ENCODE assay signal across 11 mouse cellular contexts in genomic region chr2:31082639-31083038, GRCm38 (mm10). TPM values are rescaled to one million over a fixed set of nuclear protein-coding genes. Genes with fewer than 3 reads are reported as not detected.
DNase-seq lines count a peak whose midpoint lies in the region; ATAC-seq lines count a peak whose summit lies in the region.
"Had no signal": no experiment of that assay in that cellular context is flagged by ENCODE, and none has a peak within 500 bp of the region (broad histone marks: within the 10 kb centered on the region; RNA-seq: fewer than 3 reads in every experiment).

No protein-coding gene starts in this region.

- H3K27me3 ChIP-seq in embryonic facial prominence, embryonic 14.5 days (replicated peaks; ENCODE audit: control insufficient read depth, insufficient read depth, low read length): no peaks in the 10 kb centered on the region
- no peaks in the 10 kb centered on the region for H3K27me3 ChIP-seq in megakaryocyte, embryonic 14.5 days (replicated peaks)
- no peaks in the 10 kb centered on the region for H3K27me3 ChIP-seq in forebrain, embryonic 14.5 days (replicated peaks; ENCODE audit: control insufficient read depth, insufficient read depth, low read length)
- no peaks in the 10 kb centered on the region for H3K27me3 ChIP-seq in midbrain, embryonic 14.5 days (ENCODE audit: control insufficient read depth, insufficient read depth, low read length)
- H3K27me3 ChIP-seq: forebrain, embryonic 13.5 days; midbrain, embryonic 12.5 days; stomach, embryonic 15.5 days had no signal

- no peak overlapping the region for H3K27ac ChIP-seq in embryonic facial prominence, embryonic 14.5 days (replicated peaks; ENCODE audit: low read depth, low read length)
- no peak overlapping the region for H3K27ac ChIP-seq in forebrain, embryonic 14.5 days (ENCODE audit: low read depth, low read length)
- H3K27ac ChIP-seq in midbrain, embryonic 14.5 days (replicated peaks; ENCODE audit: low read depth, low read length): no peak overlapping the region
- H3K27ac ChIP-seq: forebrain, embryonic 13.5 days; midbrain, embryonic 12.5 days; stomach, embryonic 15.5 days had no signal

- WGBS in embryonic facial prominence, embryonic 14.5 days: 80% methylated on average over 17 of the region's 17 CpGs
- WGBS in forebrain, embryonic 14.5 days: 93% methylated on average over 17 of the region's 17 CpGs
- WGBS in midbrain, embryonic 14.5 days: 95% methylated on average over 17 of the region's 17 CpGs

- no peak overlapping the region for H3K4me3 ChIP-seq in embryonic facial prominence, embryonic 14.5 days (ENCODE audit: low read depth, low read length)
- H3K4me3 ChIP-seq in megakaryocyte, embryonic 14.5 days (replicated peaks): peak overlapping the region; percentile 69
- H3K4me3 ChIP-seq in forebrain, embryonic 14.5 days (ENCODE audit: low read depth, low read length): no peak overlapping the region
- no peak overlapping the region for H3K4me3 ChIP-seq in midbrain, embryonic 14.5 days (replicated peaks; ENCODE audit: low read depth, low read length)
- H3K4me3 ChIP-seq: forebrain, embryonic 13.5 days; midbrain, embryonic 12.5 days; stomach, embryonic 15.5 days had no signal

- peaks cover 59% of the 10 kb centered on the region for H3K36me3 ChIP-seq in embryonic facial prominence, embryonic 14.5 days (ENCODE audit: control insufficient read depth, insufficient read depth, low read length)
- H3K36me3 ChIP-seq in megakaryocyte, embryonic 14.5 days (replicated peaks; ENCODE audit: low read length): peaks cover 92% of the 10 kb centered on the region
- H3K36me3 ChIP-seq in forebrain, embryonic 14.5 days (ENCODE audit: control insufficient read depth, insufficient read depth, low read length): peaks cover 11% of the 10 kb centered on the region; the same call in 1 of the 2 replicates
- H3K36me3 ChIP-seq in midbrain, embryonic 14.5 days (ENCODE audit: control insufficient read depth, insufficient read depth, low read length): 0 out of 2 replicates have a peak, but pooled peaks cover 3% of the 10 kb centered on the region

- 0 out of 2 replicates have a peak, but pooled peaks have one; percentile 2 for ATAC-seq in embryonic facial prominence, embryonic 14.5 days (ENCODE audit: low read depth)
- no peak for ATAC-seq in forebrain, embryonic 14.5 days
- ATAC-seq in midbrain, embryonic 14.5 days (ENCODE audit: low FRiP score, low TSS enrichment): no peak
- ATAC-seq: forebrain, embryonic 13.5 days had no signal

- no peak overlapping the region for H3K9ac ChIP-seq in embryonic facial prominence, embryonic 14.5 days (ENCODE audit: low read depth, low read length)
- H3K9ac ChIP-seq in forebrain, embryonic 14.5 days (ENCODE audit: low read length): no peak overlapping the region
- H3K9ac ChIP-seq in midbrain, embryonic 14.5 days (replicated peaks; ENCODE audit: low read length): no peak overlapping the region
- H3K9ac ChIP-seq: forebrain, embryonic 13.5 days; midbrain, embryonic 12.5 days; stomach, embryonic 15.5 days had no signal

- H3K4me1 ChIP-seq in embryonic facial prominence, embryonic 14.5 days (ENCODE audit: control insufficient read depth, insufficient read depth, low read length): peaks cover 2% of the 10 kb centered on the region; the same call in 1 of the 2 replicates
- H3K4me1 ChIP-seq in megakaryocyte, embryonic 14.5 days: peaks cover 98% of the 10 kb centered on the region
- no peaks in the 10 kb centered on the region for H3K4me1 ChIP-seq in forebrain, embryonic 14.5 days (ENCODE audit: control insufficient read depth, insufficient read depth, low read length)
- H3K4me1 ChIP-seq in midbrain, embryonic 14.5 days (ENCODE audit: control insufficient read depth, insufficient read depth, low read length): no peaks in the 10 kb centered on the region

- H3K9me3 ChIP-seq in embryonic facial prominence, embryonic 14.5 days (ENCODE audit: control insufficient read depth, low read length): 0 out of 2 replicates have a peak, but pooled peaks cover 7% of the 10 kb centered on the region
- H3K9me3 ChIP-seq in megakaryocyte, embryonic 14.5 days: peaks cover 5% of the 10 kb centered on the region; the same call in 1 of the 2 replicates
- H3K9me3 ChIP-seq in forebrain, embryonic 14.5 days (replicated peaks; ENCODE audit: control insufficient read depth, low read length): no peaks in the 10 kb centered on the region
- no peaks in the 10 kb centered on the region for H3K9me3 ChIP-seq in midbrain, embryonic 14.5 days (ENCODE audit: control insufficient read depth, low read length)
- H3K9me3 ChIP-seq: forebrain, embryonic 13.5 days; stomach, embryonic 15.5 days had no signal

- H3K4me2 ChIP-seq in embryonic facial prominence, embryonic 14.5 days (ENCODE audit: low read depth, low read length): no peak overlapping the region
- no peak overlapping the region for H3K4me2 ChIP-seq in forebrain, embryonic 14.5 days (ENCODE audit: low read length)
- no peak overlapping the region for H3K4me2 ChIP-seq in midbrain, embryonic 14.5 days (ENCODE audit: low read length)
- H3K4me2 ChIP-seq: forebrain, embryonic 13.5 days; midbrain, embryonic 12.5 days; stomach, embryonic 15.5 days had no signal

- DNase-seq in thymus, postnatal 25 days: peak; percentile 29
- no peak for DNase-seq in thymus, postnatal 10 days (ENCODE audit: low spot score in 2 of 2)
- DNase-seq in embryonic facial prominence, embryonic 14.5 days (ENCODE audit: low spot score): no peak
- no peak for DNase-seq in forebrain, embryonic 14.5 days (ENCODE audit: low spot score)
- no peak for DNase-seq in midbrain, embryonic 14.5 days
- DNase-seq in cerebellum, adult 11-12 months: no peak
- DNase-seq: kidney, postnatal 10 days had no signal

RNA-seq across cellular contexts. Expression of gene Fnbp1, which starts 59.2 kb away (rescaled TPM):
- 21.7 and 24.9 TPM in 2 replicates for polyA plus RNA-seq in embryonic facial prominence, embryonic 14.5 days (2014; fragmentation: Nextera tagmentation; extraction: Ambion mirVana)
- polyA plus RNA-seq in megakaryocyte, embryonic 14.5 days (2012; ENCODE audit: insufficient read depth, low replicate concordance): 44.7 and 52.5 TPM in 2 replicates
- polyA plus RNA-seq in forebrain, embryonic 14.5 days (2014; fragmentation: Nextera tagmentation; extraction: Ambion mirVana): 7.9 and 12.3 TPM in 2 replicates
- polyA plus RNA-seq in midbrain, embryonic 14.5 days (2014; fragmentation: Nextera tagmentation; extraction: Ambion mirVana): 18.3 and 21.0 TPM in 2 replicates
